Mouse (Mus musculus): Measurements from ENCODE around the gene Nod2.
A peak's percentile ranks its signal among the peaks of the same experiment; 100 is the strongest.
"Not testable (repeated sequence)": the region's sequence is repeated elsewhere in the genome, so short reads cannot be mapped to it uniquely, and the experiment has no call there.

Gene Nod2

GRCm38 (mm10) chr8:88631081-88631480 lies 16.0 kb upstream of the Nod2 start:
- DNase-seq (ENCODE audit: extremely low read depth, low read depth), result no peak

DNA sequence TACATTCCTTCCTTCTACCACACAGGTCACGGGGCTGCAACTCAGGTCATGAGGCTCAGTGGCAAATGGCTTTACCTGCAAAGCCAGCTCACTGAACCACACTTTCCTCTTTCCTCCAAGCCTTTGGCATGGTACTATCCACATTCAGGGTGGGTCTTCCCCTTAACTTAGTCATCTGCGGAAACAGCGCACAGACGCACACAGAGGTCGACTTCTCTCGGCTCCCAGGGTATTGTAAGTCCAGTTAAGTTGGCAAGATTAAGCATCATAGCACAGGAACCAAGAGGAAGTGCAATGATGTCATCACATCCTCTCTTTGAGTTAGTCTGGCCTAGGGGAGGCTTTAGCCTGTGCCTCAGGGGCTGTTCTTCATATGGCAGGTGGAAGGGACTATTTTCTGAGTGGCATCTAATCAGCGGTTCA lies 13.8 kb upstream of the Nod2 start:
- DNase-seq (ENCODE audit: extremely low read depth, low read depth), result no peak

DNA sequence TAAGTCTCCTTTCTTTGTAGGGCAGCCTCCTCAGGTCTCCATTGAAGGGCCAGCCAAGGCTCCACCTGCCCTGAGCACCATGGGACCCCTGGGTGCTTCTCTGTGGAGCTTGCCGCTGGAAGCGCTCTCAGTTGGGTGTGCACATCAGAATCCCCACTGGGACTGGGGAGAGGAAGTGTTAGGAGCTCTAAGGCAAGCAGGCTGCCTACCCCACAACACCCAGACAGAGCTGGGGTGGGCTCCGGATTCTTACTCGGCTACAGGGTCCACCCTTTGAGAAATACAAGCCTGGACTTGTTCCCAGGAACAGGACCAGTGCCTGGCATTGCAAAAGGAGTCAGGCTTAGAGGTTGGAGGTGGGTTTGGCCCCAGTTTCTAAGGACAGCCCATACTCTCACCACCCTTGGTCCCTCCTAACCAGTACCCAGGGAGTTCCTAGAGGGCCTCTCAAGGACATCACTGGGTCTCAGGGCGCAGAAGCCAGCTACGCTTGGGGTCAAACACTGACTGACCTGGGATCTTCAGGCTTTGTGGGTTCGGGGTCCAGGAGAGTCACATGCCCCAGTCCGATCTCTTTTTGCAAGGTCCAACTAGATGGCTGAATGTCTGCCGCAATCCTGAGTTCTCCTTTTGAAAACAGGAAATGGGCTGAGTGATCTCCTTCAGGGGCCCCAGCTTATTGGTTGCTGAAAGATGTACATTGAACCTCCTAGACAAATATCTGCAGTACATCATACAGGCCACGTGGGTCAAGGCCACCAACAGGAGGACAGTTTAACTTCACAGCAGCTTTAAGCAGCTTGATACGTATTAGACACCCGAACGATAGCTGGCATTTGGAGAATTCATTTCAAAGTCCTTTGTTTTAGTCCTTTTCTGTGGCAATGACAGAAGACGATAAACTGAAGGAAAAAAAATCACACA lies 11.4 kb upstream of the Nod2 start, which contains the start of gene Snx20:
Gene Snx20 (minus strand): TSS at position 655 of the 924 bp plus-strand sequence.
- peak; percentile 94 for DNase-seq (ENCODE audit: extremely low read depth, low read depth)

GRCm38 (mm10) chr8:88637092-88638000 lies 9.8 kb upstream of the Nod2 start:
- no peak for DNase-seq (ENCODE audit: extremely low read depth, low read depth)

- DNase-seq (ENCODE audit: extremely low read depth, low read depth), result no peak
Observed at GRCm38 (mm10) chr8:88638908-88639307, 8.2 kb upstream of the Nod2 start.

DNA sequence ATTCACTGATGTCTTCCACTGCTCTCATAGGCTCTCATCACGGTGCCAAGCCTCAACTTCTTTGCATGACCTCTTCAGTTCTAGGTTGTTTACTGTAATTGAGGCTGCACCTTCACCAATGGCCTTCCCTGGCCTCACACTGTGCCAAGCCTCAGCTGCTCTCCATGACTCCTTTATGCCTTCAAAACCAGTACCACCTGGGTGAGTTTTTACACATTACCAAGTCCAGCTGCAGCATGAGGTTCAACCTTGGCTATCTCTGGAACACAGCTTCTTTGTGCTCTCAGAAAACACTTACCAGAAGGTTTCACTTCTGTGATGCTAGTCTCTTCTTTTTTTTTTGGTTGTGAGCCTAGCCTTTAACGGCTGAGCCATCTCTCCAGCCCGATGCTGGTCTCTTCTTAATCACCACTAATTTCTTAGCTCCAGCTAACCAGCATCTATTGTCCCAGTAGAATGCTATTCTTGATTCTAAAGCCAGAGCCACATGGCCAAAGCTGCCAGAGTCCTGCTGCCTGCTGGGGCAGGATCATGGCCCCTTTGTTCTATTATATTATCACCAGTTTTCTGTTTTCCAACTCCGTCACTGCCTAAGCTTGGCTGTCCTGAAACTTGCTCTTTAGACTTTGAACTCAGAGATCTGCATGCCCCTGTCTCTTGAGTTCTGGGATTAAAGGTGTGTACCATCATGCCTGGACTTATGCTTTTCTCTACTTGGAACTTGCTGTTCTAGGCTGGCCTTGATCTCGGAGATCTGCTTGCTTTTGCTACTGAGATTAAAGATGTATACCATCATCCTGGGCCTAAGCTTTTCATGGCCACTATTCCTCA lies 4.2 kb upstream of the Nod2 start:
- DNase-seq (ENCODE audit: extremely low read depth, low read depth), result no peak

- DNase-seq (ENCODE audit: extremely low read depth, low read depth), result no peak
Observed at GRCm38 (mm10) chr8:88648322-88648721, 1.2 kb downstream of the Nod2 start.

DNA sequence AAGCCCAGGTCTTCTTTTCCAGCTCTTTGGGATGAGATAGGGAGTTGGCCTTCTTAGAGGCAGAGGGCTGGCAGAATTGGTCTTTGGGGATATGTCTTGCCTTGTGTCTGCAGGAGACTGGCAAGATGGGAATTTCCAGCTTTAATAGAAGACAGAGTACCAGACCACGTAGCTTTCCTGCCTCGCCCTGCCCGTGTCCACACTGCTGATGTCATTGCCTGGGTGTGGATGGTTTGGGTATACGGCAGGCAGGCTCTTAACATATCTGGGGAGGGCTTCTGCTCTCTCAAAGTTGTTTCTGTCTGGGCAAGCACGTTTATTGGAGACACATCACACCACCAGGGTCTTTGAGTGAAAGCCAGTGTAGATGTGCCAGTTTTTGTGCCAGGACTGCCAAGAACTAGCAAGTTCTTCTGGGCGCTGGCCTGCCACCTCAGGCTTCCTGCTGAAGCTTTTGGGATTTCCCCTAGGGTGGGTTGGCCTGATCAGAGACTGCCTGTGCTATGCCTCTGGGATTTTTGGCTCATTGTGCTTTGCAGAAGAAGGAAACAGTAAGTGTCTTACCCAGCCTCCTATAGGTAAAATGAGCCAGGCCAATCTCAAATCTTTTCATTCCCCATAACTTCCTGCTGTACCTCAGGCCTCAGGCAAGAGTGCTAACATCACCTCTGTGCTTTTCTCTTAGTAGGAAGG lies 3.0 kb downstream of the Nod2 start:
- DNase-seq (ENCODE audit: extremely low read depth, low read depth), result no peak

DNA sequence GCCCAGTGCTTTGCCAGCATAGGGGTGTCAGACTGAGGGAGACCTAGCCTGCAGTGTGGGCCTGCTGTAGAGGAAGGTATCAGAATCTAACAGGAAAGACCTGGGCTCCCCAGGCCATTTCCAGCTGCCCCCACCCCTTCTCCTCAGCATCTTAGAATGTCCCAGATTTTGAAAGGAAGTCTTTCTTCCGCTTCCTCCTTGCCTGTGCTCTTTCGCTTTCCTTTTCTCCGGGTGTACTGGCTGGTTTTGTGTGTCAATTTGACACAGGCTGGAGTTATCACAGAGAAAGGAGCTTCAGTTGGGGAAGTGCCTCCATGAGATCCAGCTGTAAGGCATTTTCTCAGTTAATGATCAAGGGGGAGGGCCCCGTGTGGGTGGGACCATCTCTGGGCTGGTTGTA lies 4.0 kb downstream of the Nod2 start:
- DNase-seq (ENCODE audit: extremely low read depth, low read depth), result not testable (repeated sequence)

DNA sequence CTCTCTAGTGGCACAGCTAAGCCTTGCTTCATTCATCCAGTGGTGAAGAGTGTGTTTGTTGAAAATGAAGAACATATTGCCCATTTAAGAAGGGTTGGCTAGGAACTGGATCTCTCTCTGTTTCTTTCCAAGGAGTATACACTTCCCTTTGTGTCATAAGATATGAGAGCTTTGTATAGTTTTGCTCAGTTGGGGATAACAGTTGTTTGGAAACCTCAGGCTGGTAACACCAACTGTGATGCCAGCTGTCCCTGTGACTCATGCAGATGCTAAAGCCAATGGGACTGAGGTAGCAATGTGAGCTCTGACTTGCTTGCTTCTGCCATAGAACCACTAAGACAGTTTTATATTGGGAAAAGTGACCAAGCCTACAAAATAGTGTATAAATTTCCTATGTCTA lies 8.2 kb downstream of the Nod2 start:
- no peak for DNase-seq (ENCODE audit: extremely low read depth, low read depth)

DNA sequence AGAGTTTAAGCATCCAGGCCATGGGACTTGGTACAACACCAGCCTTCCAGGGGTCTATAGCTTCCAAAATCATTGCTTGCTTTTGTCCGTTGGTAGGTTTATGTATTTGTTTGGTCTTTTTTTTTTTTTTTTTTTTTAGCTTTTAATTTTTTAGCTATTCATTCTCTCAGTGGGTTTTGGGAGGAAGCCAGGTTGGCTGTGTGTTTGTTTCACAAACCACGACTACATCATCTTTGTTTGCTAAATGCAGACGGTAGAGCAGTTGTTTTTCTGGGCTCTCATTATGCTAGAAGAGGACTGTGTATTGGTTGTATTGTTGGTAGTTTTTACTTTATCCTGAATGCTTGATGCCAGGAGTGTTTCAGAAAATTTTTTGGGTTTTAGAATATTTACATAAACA lies 12.8 kb downstream of the Nod2 start:
- DNase-seq (ENCODE audit: extremely low read depth, low read depth), result no peak

DNA sequence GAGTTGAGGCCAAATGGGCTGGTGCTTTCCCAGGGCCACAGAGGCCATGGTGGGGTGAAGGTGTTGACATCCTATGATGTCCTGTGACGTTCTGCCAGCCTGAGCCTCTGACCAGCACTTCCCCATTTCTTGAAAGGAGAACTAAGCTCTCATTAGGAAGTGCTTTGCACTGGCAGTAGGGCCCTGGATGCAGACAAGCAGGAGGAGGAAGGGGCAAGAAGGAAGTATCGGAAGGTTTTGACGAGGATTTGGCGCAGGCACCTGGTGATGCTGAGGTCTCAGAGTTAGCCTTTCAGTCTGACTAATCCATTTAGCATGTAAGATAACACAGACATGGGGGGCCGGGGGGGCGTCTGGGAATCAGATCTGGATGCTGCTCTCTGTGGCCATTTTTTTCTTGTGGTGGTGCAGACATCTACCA lies 15.3 kb downstream of the Nod2 start:
- DNase-seq (ENCODE audit: extremely low read depth, low read depth), result peak; percentile 93

- no peak for DNase-seq (ENCODE audit: extremely low read depth, low read depth)
Observed at GRCm38 (mm10) chr8:88664121-88664520, 17.0 kb downstream of the Nod2 start.

DNA sequence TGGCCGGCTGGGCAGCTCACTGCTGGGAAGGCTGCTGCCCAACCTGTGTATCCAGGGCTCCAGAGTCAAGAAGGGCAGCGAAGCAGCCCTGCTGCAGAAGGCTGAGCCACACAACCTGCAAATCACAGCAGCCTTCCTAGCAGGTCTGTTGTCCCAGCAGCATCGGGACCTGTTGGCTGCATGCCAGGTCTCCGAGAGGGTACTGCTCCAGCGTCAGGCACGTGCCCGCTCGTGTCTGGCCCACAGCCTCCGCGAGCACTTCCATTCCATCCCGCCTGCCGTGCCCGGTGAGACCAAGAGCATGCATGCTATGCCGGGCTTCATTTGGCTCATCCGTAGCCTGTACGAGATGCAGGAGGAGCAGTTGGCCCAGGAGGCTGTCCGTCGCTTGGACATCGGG lies 17.8 kb downstream of the Nod2 start:
- DNase-seq (ENCODE audit: extremely low read depth, low read depth), result no peak

- DNase-seq (ENCODE audit: extremely low read depth, low read depth), result peak; percentile 71
Observed at GRCm38 (mm10) chr8:88666435-88666834, 19.3 kb downstream of the Nod2 start.

DNA sequence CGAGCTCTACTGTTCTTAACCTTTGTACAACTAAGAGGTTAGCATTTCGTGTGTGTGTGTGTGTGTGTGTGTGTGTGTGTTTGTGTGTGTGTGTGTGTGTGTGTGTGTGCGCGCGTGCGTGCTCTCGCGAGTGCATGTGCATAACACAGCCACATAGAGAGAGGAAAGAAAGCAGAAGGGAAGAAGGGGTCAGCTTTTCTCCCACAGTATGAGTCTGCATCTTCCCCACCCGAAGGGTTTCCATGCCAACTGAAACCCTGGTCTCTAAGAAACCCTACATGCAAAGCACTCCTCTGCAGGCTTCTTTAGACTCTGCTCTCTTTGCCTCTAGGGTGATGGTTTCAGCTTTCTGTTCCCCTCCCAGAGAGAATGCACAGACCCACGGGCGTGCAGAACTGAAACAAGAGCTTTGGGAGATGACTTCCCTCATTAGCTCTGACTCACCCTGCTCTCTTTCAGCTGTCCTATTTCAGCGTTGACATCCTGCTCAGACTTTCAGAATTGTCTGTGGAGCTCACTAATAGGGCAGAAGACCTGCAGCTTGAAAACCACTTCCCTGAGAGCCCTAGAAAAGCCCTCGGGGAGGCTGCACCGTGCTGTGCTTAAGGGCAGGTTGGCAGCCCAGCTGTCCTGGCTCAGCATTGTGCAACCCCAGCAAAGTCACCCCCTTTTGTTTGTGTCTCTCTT lies 21.4 kb downstream of the Nod2 start:
- DNase-seq (ENCODE audit: extremely low read depth, low read depth), result no peak

GRCm38 (mm10) chr8:88670782-88671181 lies 23.7 kb downstream of the Nod2 start:
- no peak for DNase-seq (ENCODE audit: extremely low read depth, low read depth)

GRCm38 (mm10) chr8:88671575-88671974 lies 24.5 kb downstream of the Nod2 start:
- no peak for DNase-seq (ENCODE audit: extremely low read depth, low read depth)

GRCm38 (mm10) chr8:88673859-88674258 lies 26.7 kb downstream of the Nod2 start:
- DNase-seq (ENCODE audit: extremely low read depth, low read depth), result no peak
